Comparison of ENCODE assay signal across 25 mouse cellular contexts in genomic region chr4:153207578-153208102, GRCm38 (mm10).
DNase-seq lines count a peak whose midpoint lies in the region; ATAC-seq and TF ChIP-seq lines count a peak whose summit lies in the region.
"Had no signal": no experiment of that assay in that cellular context is flagged by ENCODE, and none has a peak within 500 bp of the region (broad histone marks: within the 10 kb centered on the region; RNA-seq: fewer than 3 reads in every experiment).

No protein-coding gene starts in this region.

- H3K36me3 ChIP-seq in intestine, embryonic 15.5 days, result no peaks in the 10 kb centered on the region
- no peaks in the 10 kb centered on the region for H3K36me3 ChIP-seq in intestine, postnatal 0 days (ENCODE audit: control insufficient read depth, insufficient read depth)
- H3K36me3 ChIP-seq in neural tube, embryonic 15.5 days, result no peaks in the 10 kb centered on the region
- H3K36me3 ChIP-seq: embryonic facial prominence, embryonic 15.5 days; heart, embryonic 10.5 days; limb, embryonic 12.5 days; liver, embryonic 12.5 days; midbrain, embryonic 10.5 days had no signal

- WGBS in intestine, embryonic 15.5 days, result 48% methylated on average over 11 of the region's 11 CpGs
- 51% methylated on average over 11 of the region's 11 CpGs for WGBS in intestine, postnatal 0 days
- WGBS in neural tube, embryonic 15.5 days, result 34% methylated on average over 11 of the region's 11 CpGs

- H3K4me2 ChIP-seq in intestine, embryonic 15.5 days (replicated peaks), result no peak overlapping the region
- no peak overlapping the region for H3K4me2 ChIP-seq in intestine, postnatal 0 days (replicated peaks; ENCODE audit: low read depth)
- H3K4me2 ChIP-seq in neural tube, embryonic 15.5 days, result no peak overlapping the region
- H3K4me2 ChIP-seq: embryonic facial prominence, embryonic 15.5 days; limb, embryonic 12.5 days; liver, embryonic 12.5 days had no signal

- H3K4me1 ChIP-seq in intestine, embryonic 15.5 days (replicated peaks), result no peaks in the 10 kb centered on the region; the same call in 1 of the 2 replicates
- H3K4me1 ChIP-seq in intestine, postnatal 0 days (replicated peaks; ENCODE audit: control insufficient read depth, insufficient read depth, low read length), result no peaks in the 10 kb centered on the region
- peaks cover 30% of the 10 kb centered on the region for H3K4me1 ChIP-seq in neural tube, embryonic 15.5 days
- H3K4me1 ChIP-seq: embryonic facial prominence, embryonic 15.5 days; liver, embryonic 12.5 days had no signal

- H3K9me3 ChIP-seq in intestine, embryonic 15.5 days, result no peaks in the 10 kb centered on the region
- no peaks in the 10 kb centered on the region for H3K9me3 ChIP-seq in intestine, postnatal 0 days (ENCODE audit: control insufficient read depth)
- no peaks in the 10 kb centered on the region for H3K9me3 ChIP-seq in neural tube, embryonic 15.5 days (replicated peaks)
- H3K9me3 ChIP-seq: embryonic facial prominence, embryonic 15.5 days; heart, embryonic 10.5 days; limb, embryonic 12.5 days; liver, embryonic 12.5 days; midbrain, embryonic 10.5 days had no signal

- peak; percentile 30 for DNase-seq in embryo, embryonic 10.5 days (ENCODE audit: low spot score)
- DNase-seq in embryo, embryonic 11 days, result no peak
- DNase-seq in layer of hippocampus, adult 2 months (ENCODE audit: low spot score in 2 of 2), result no peak
- DNase-seq in layer of hippocampus, adult 9-11 months, result no peak
- DNase-seq: adrenal gland, adult 8-10 months; cerebellum, adult 11-12 months; cerebellum, postnatal 14 days; heart, postnatal 4 days; kidney, adult 11 months; layer of hippocampus, postnatal 36 days; lung, adult 18-20 months; lung, postnatal 10 days; retina, postnatal 1 day; right cerebral cortex, postnatal 4 days; thymus, postnatal 25 days had no signal

- H3K9ac ChIP-seq in intestine, embryonic 15.5 days, result no peak overlapping the region
- H3K9ac ChIP-seq in intestine, postnatal 0 days (ENCODE audit: low read depth, low read length), result no peak overlapping the region
- H3K9ac ChIP-seq in neural tube, embryonic 15.5 days (replicated peaks), result no peak overlapping the region
- H3K9ac ChIP-seq: embryonic facial prominence, embryonic 15.5 days; limb, embryonic 12.5 days; liver, embryonic 12.5 days had no signal

- no peak for TF ChIP-seq CTCF in intestine, postnatal 0 days (IDR thresholded peaks at IDR 0.05; ENCODE audit: low read depth)
- TF ChIP-seq CTCF in layer of hippocampus, adult 2 months (conservative IDR thresholded peaks at IDR 0.05), result no peak

- H3K27ac ChIP-seq in intestine, embryonic 15.5 days, result no peak overlapping the region
- H3K27ac ChIP-seq in intestine, postnatal 0 days (ENCODE audit: low read depth, low read length), result no peak overlapping the region
- H3K27ac ChIP-seq in layer of hippocampus, adult 2 months, result peak overlapping the region; percentile 68
- peak overlapping the region; percentile 54 for H3K27ac ChIP-seq in neural tube, embryonic 15.5 days (replicated peaks)
- H3K27ac ChIP-seq: embryonic facial prominence, embryonic 15.5 days; heart, embryonic 10.5 days; limb, embryonic 12.5 days; liver, embryonic 12.5 days had no signal

- 0 out of 2 replicates have a peak, but pooled peaks have one; percentile 39 for ATAC-seq in intestine, embryonic 15.5 days
- ATAC-seq in intestine, postnatal 0 days, result no peak
- ATAC-seq in neural tube, embryonic 15.5 days (ENCODE audit: low FRiP score), result no peak
- ATAC-seq: activated CD4-positive, CD25-positive, alpha-beta regulatory T cell, adult 4 months; forebrain, embryonic 14.5 days; liver, embryonic 12.5 days had no signal

- H3K27me3 ChIP-seq in intestine, embryonic 15.5 days (replicated peaks), result no peaks in the 10 kb centered on the region
- H3K27me3 ChIP-seq in intestine, postnatal 0 days (replicated peaks; ENCODE audit: control insufficient read depth, insufficient read depth, low read length), result no peaks in the 10 kb centered on the region
- H3K27me3 ChIP-seq in neural tube, embryonic 15.5 days (replicated peaks), result peaks cover 8% of the 10 kb centered on the region; the same call in 1 of the 2 replicates
- H3K27me3 ChIP-seq: embryonic facial prominence, embryonic 15.5 days; liver, embryonic 12.5 days had no signal

- no peak overlapping the region for H3K4me3 ChIP-seq in intestine, embryonic 15.5 days (replicated peaks)
- no peak overlapping the region for H3K4me3 ChIP-seq in intestine, postnatal 0 days (ENCODE audit: low read depth, low read length)
- no peak overlapping the region for H3K4me3 ChIP-seq in layer of hippocampus, adult 2 months
- H3K4me3 ChIP-seq in neural tube, embryonic 15.5 days (replicated peaks), result no peak overlapping the region
- H3K4me3 ChIP-seq: embryonic facial prominence, embryonic 15.5 days; heart, embryonic 10.5 days; limb, embryonic 12.5 days; liver, embryonic 12.5 days; midbrain, embryonic 10.5 days had no signal

Comparison
In these comparisons a context has a peak if more than half of its experiments do, and no peak if none do; other contexts are left out.
1. H3K27ac ChIP-seq: peak in layer of hippocampus, adult 2 months (single experiment) and neural tube, embryonic 15.5 days (single experiment); none in intestine, embryonic 15.5 days (single experiment) and intestine, postnatal 0 days (single experiment).